Mouse (Mus musculus): ENCODE measurements at regions not wholly inside any gene's neighbourhood (a gene's known extent, or its start where the extent isn't known, plus 50 kb on each side); places are given as distances from the start of the nearest gene placed in this dataset.
A peak's percentile ranks its signal among the peaks of the same experiment; 100 is the strongest.

GRCm38 (mm10) chr6:79619991-79620390, 197.7 kb upstream of the Gm20594 start:
- DNase-seq: no peak

GRCm38 (mm10) chr6:79631683-79632082, 186.0 kb upstream of the Gm20594 start:
- DNase-seq: peak; percentile 1 to 4

- DNase-seq: no peak
Observed at GRCm38 (mm10) chr6:79651286-79651685, 166.4 kb upstream of the Gm20594 start.

Data from kidney, adult 8-10 months (tissue).